Mouse (Mus musculus): Measurements from ENCODE around the gene Pdss1. TPM values are rescaled to one million over a fixed set of nuclear protein-coding genes. Genes with fewer than 3 reads are reported as not detected.
A peak's percentile ranks its signal among the peaks of the same experiment; 100 is the strongest.

The Pdss1 gene
- total and polyA plus RNA-seq, 3 experiments, result 35.1 to 42.1 TPM; not detected in 1

GRCm38 (mm10) chr2:22928259-22928658 is 32.9 kb downstream of the Pdss1 start:
- Histone ChIP-seq H3K4me3 (ENCODE audit: control insufficient read depth in 1 of 2, insufficient read depth in 1 of 2, low read depth in 2 of 2, low read length in 2 of 2) (no peak overlapping the region), H3K9me3 (replicated peaks; ENCODE audit: insufficient read depth, low read length) (no peaks in the 10 kb centered on the region), H3K79me2 (ENCODE audit: control insufficient read depth, insufficient read depth, low read length, poor library complexity) (no peaks in the 10 kb centered on the region), H3K4me1 (ENCODE audit: control insufficient read depth in 1 of 2, insufficient read depth in 2 of 2, low read length in 2 of 2) (peaks cover 0 to 4% of the 10 kb centered on the region in 2 experiments; a peak in 1 of 4 replicates), H3K9ac (ENCODE audit: control insufficient read depth, low read depth, low read length, poor library complexity, severe bottlenecking) (no peak overlapping the region), H3K27ac (ENCODE audit: control insufficient read depth, low read depth, low read length) (no peak overlapping the region), H3K36me3 (ENCODE audit: control insufficient read depth in 1 of 2, insufficient read depth in 2 of 2, low read length in 2 of 2) (peaks cover 2 to 26% of the 10 kb centered on the region in 2 experiments; a peak in 3 of 4 replicates), H3K27me3 (ENCODE audit: control insufficient read depth in 1 of 2, insufficient read depth in 2 of 2, low read length in 2 of 2) (no peaks in the 10 kb centered on the region)
- no peak for DNase-seq (ENCODE audit: low read depth, low spot score)
- TF ChIP-seq MYC (IDR thresholded peaks at IDR 0.05; ENCODE audit: low read depth, low read length), result no peak
- TF ChIP-seq USF1 (IDR thresholded peaks at IDR 0.05; ENCODE audit: low read depth, low read length), result no peak
- no peak for TF ChIP-seq MYB (IDR thresholded peaks at IDR 0.05; ENCODE audit: low read depth, low read length)
- no peak for TF ChIP-seq BHLHE40 (IDR thresholded peaks at IDR 0.05; ENCODE audit: borderline replicate concordance, low read depth, low read length)
- no peak for TF ChIP-seq CHD1 (IDR thresholded peaks at IDR 0.05; ENCODE audit: low read depth, low read length)
- TF ChIP-seq E2F4 (IDR thresholded peaks at IDR 0.05; ENCODE audit: borderline replicate concordance, low read depth, low read length), result no peak
- TF ChIP-seq TCF12 (IDR thresholded peaks at IDR 0.05; ENCODE audit: low read depth, low read length), result no peak
- no peak for TF ChIP-seq ETS1 (IDR thresholded peaks at IDR 0.05; ENCODE audit: low read depth, low read length)
- no peak for TF ChIP-seq ZMIZ1 (IDR thresholded peaks at IDR 0.05; ENCODE audit: low read depth, low read length)
- no peak for TF ChIP-seq EP300 (IDR thresholded peaks at IDR 0.05; ENCODE audit: low read depth in 1 of 2, low read length in 2 of 2)
- no peak for TF ChIP-seq CHD2 (IDR thresholded peaks at IDR 0.05; ENCODE audit: low read length)
- no peak for TF ChIP-seq MXI1 (IDR thresholded peaks at IDR 0.05; ENCODE audit: low read depth, low read length)
- no peak for TF ChIP-seq POLR2A (IDR thresholded peaks at IDR 0.05; ENCODE audit: control insufficient read depth in 1 of 2, insufficient read depth in 1 of 2, low read depth in 1 of 2, low read length in 2 of 2, poor library complexity in 1 of 2)
- TF ChIP-seq KAT2A (conservative IDR thresholded peaks at IDR 0.05; ENCODE audit: low read depth, low read length), result no peak
- no peak for TF ChIP-seq RAD21 (IDR thresholded peaks at IDR 0.05; ENCODE audit: low read depth, low read length)

DNA sequence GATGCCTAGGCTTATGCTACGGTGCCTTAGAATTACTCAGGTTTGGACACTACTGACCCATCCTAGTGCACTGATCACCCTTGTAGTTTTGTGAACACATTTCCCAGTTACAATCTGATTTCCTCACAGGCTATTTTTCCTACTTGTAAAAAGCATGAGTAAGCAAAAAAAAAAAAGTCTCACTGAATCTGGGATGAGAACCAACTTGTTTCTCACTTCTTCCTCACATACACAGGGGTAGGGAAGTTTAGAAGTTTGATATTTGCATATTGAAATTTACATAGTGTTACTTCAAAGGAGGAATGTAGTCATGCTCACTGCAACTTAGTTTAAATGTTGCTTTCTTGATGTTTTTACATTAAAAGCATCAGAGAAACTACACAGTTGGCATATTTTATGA is 38.2 kb downstream of the Pdss1 start:
- no peak for TF ChIP-seq ELF1 (IDR thresholded peaks at IDR 0.05; ENCODE audit: low read depth, low read length)
- no peak for TF ChIP-seq NELFE (IDR thresholded peaks at IDR 0.05; ENCODE audit: low read depth, low read length)
- TF ChIP-seq MEF2A (IDR thresholded peaks at IDR 0.05; ENCODE audit: extremely low read depth, insufficient replicate concordance, low read depth, low read length, poor library complexity, severe bottlenecking), result no peak
- TF ChIP-seq SMC3 (IDR thresholded peaks at IDR 0.05; ENCODE audit: low read depth, low read length), result no peak
- TF ChIP-seq MAFK (IDR thresholded peaks at IDR 0.05; ENCODE audit: borderline replicate concordance, low read depth, low read length), result peak; percentile 51; the same call in 1 of the 2 replicates
- no peak for TF ChIP-seq ZNF384 (IDR thresholded peaks at IDR 0.05; ENCODE audit: low read depth, low read length)
- TF ChIP-seq GABPA (IDR thresholded peaks at IDR 0.05; ENCODE audit: low read depth, low read length), result no peak
- no peak overlapping the region for H3K4me3 ChIP-seq (ENCODE audit: control insufficient read depth in 1 of 2, insufficient read depth in 1 of 2, low read depth in 2 of 2, low read length in 2 of 2)
- H3K9ac ChIP-seq (ENCODE audit: control insufficient read depth, low read depth, low read length, poor library complexity, severe bottlenecking), result no peak overlapping the region
- H3K4me1 ChIP-seq (ENCODE audit: control insufficient read depth in 1 of 2, insufficient read depth in 2 of 2, low read length in 2 of 2), result peaks cover 0 to 4% of the 10 kb centered on the region in 2 experiments; a peak in 1 of 4 replicates
- H3K27ac ChIP-seq (ENCODE audit: control insufficient read depth, low read depth, low read length), result no peak overlapping the region
- no peaks in the 10 kb centered on the region for H3K27me3 ChIP-seq (ENCODE audit: control insufficient read depth in 1 of 2, insufficient read depth in 2 of 2, low read length in 2 of 2)
- H3K36me3 ChIP-seq (ENCODE audit: control insufficient read depth in 1 of 2, insufficient read depth in 2 of 2, low read length in 2 of 2), result peaks cover 2 to 19% of the 10 kb centered on the region in 2 experiments
- H3K9me3 ChIP-seq (replicated peaks; ENCODE audit: insufficient read depth, low read length), result no peaks in the 10 kb centered on the region
- no peak for DNase-seq (ENCODE audit: low read depth, low spot score)
- no peaks in the 10 kb centered on the region for H3K79me2 ChIP-seq (ENCODE audit: control insufficient read depth, insufficient read depth, low read length, poor library complexity)

All from MEL (cell line).